Mouse (Mus musculus): Measurements from ENCODE around the gene Pbx3. TPM values are rescaled to one million over a fixed set of nuclear protein-coding genes. Genes with fewer than 3 reads are reported as not detected.

The Pbx3 gene
- polyA plus RNA-seq, 1 experiment: 3.7 TPM

- TF ChIP-seq TAL1 (IDR thresholded peaks at IDR 0.05; ENCODE audit: low read length): no peak
- no peak for TF ChIP-seq GATA1 (IDR thresholded peaks at IDR 0.05; ENCODE audit: low read length)
- H3K4me1 ChIP-seq (ENCODE audit: control insufficient read depth): no peaks in the 10 kb centered on the region
- H3K36me3 ChIP-seq (ENCODE audit: control insufficient read depth): peaks cover 9% of the 10 kb centered on the region
- H3K9me3 ChIP-seq (ENCODE audit: control insufficient read depth, low read length): no peaks in the 10 kb centered on the region
- no peaks in the 10 kb centered on the region for H3K27me3 ChIP-seq (ENCODE audit: control insufficient read depth)
- no peak overlapping the region for H3K4me3 ChIP-seq (replicated peaks)
Observed at GRCm38 (mm10) chr2:34352006-34352405, 20.9 kb downstream of the Pbx3 start.

DNA sequence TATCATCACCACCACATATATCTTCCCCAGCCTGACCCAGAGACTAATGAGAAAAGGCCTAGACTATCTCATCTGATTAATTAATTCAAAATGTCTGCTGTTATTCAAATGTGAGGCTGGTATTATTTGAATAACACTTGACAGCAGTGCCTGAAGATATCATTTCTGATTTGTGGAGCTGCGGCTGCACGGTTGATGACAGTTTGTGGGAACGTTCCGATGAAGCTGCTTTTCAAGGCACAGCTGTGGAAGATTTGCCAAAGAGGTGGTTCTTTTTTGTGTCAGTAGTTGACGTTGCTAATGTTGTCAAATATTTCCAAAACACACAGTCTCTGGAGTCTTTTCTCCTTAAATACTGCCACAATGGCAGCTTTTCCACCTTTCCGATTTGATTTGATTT lies 25.8 kb downstream of the Pbx3 start:
- TF ChIP-seq GATA1 (IDR thresholded peaks at IDR 0.05; ENCODE audit: low read length) (no peak), TAL1 (IDR thresholded peaks at IDR 0.05; ENCODE audit: low read length) (no peak)

DNA sequence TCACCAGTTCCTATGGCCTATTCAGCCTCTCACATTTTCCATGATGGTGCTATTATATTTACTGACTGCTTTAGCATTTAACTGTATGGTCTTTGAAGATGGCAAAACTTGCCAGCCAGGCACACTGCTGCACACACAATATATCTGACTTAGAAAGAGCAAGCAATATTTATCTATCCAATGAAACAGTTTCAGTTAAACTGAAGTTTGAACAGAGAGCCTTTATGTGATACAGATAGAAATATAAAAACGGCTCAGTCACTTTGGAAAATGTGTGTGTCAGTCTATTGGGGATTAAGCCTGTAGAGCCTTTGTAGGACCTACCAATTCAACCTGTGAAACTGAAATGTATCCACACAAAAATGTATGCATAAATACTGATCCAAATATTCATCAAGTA lies 74.3 kb downstream of the Pbx3 start:
- no peaks in the 10 kb centered on the region for H3K4me1 ChIP-seq (ENCODE audit: control insufficient read depth)
- TF ChIP-seq GATA1 (IDR thresholded peaks at IDR 0.05; ENCODE audit: low read length) (no peak), TAL1 (IDR thresholded peaks at IDR 0.05; ENCODE audit: low read length) (no peak)
- H3K4me3 ChIP-seq (replicated peaks): no peak overlapping the region
- H3K36me3 ChIP-seq (ENCODE audit: control insufficient read depth): no peaks in the 10 kb centered on the region
- no peaks in the 10 kb centered on the region for H3K9me3 ChIP-seq (ENCODE audit: control insufficient read depth, low read length)
- no peaks in the 10 kb centered on the region for H3K27me3 ChIP-seq (ENCODE audit: control insufficient read depth)

More for the DNA sequence above, 25.8 kb downstream of the Pbx3 start:
- Histone ChIP-seq H3K9me3 (ENCODE audit: control insufficient read depth, low read length) (no peaks in the 10 kb centered on the region), H3K4me3 (replicated peaks) (no peak overlapping the region), H3K4me1 (ENCODE audit: control insufficient read depth) (peaks cover 3% of the 10 kb centered on the region; the same call in 1 of the 2 replicates), H3K27me3 (ENCODE audit: control insufficient read depth) (no peaks in the 10 kb centered on the region), H3K36me3 (ENCODE audit: control insufficient read depth) (peaks cover 11% of the 10 kb centered on the region)

GRCm38 (mm10) chr2:34298202-34298601 lies 74.7 kb downstream of the Pbx3 start:
- H3K9me3 ChIP-seq (ENCODE audit: control insufficient read depth, low read length): no peaks in the 10 kb centered on the region
- no peaks in the 10 kb centered on the region for H3K27me3 ChIP-seq (ENCODE audit: control insufficient read depth)
- H3K4me3 ChIP-seq (replicated peaks): no peak overlapping the region
- H3K4me1 ChIP-seq (ENCODE audit: control insufficient read depth): no peaks in the 10 kb centered on the region
- TF ChIP-seq TAL1 (IDR thresholded peaks at IDR 0.05; ENCODE audit: low read length): no peak
- no peak for TF ChIP-seq GATA1 (IDR thresholded peaks at IDR 0.05; ENCODE audit: low read length)
- H3K36me3 ChIP-seq (ENCODE audit: control insufficient read depth): no peaks in the 10 kb centered on the region

DNA sequence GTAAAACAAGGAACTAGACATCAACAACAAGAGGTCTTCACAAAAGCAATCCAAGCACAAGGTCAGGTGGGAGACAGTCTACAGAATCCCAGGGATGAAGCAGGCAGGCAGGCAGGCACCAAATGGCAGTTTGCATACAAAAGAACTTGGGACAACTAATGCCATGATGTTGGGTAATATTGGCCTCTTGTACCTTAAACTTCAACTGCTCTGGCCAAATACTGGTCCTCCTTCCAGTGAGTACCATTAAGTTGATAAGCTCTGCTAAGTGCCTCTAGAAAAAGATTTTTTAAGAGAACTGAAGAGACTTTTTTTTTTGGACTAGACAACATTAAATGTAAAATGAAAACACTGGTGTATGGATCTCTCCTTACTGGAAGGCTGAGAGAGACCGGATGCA lies 83.2 kb downstream of the Pbx3 start:
- no peaks in the 10 kb centered on the region for H3K36me3 ChIP-seq (ENCODE audit: control insufficient read depth)
- no peak overlapping the region for H3K4me3 ChIP-seq (replicated peaks)
- H3K4me1 ChIP-seq (ENCODE audit: control insufficient read depth): peaks cover 2% of the 10 kb centered on the region; the same call in 1 of the 2 replicates
- no peak for TF ChIP-seq TAL1 (IDR thresholded peaks at IDR 0.05; ENCODE audit: low read length)
- TF ChIP-seq GATA1 (IDR thresholded peaks at IDR 0.05; ENCODE audit: low read length): no peak
- H3K27me3 ChIP-seq (ENCODE audit: control insufficient read depth): no peaks in the 10 kb centered on the region
- no peaks in the 10 kb centered on the region for H3K9me3 ChIP-seq (ENCODE audit: control insufficient read depth, low read length)

DNA sequence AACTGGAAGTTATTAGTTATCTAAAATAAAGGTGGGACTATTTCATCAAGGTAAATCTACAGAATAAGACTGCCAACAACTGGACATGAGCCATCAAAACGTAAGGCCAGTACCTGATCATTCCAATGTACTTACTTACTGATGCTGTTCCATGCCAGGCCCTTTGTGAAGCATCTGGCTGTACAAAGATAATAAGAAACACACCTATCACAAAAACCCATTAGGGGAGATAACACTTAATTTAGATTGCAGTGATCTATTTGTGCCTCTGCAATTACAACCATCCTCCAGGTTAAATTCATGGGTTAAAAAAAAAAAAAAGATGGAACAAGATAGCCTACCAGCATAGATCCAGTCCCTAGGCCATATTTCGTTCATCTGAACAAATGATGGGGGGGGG lies 88.7 kb downstream of the Pbx3 start:
- Histone ChIP-seq H3K9me3 (ENCODE audit: control insufficient read depth, low read length) (no peaks in the 10 kb centered on the region), H3K27me3 (ENCODE audit: control insufficient read depth) (no peaks in the 10 kb centered on the region), H3K4me3 (replicated peaks) (no peak overlapping the region), H3K4me1 (ENCODE audit: control insufficient read depth) (peaks cover 7% of the 10 kb centered on the region), H3K36me3 (ENCODE audit: control insufficient read depth) (no peaks in the 10 kb centered on the region)
- no peak for TF ChIP-seq TAL1 (IDR thresholded peaks at IDR 0.05; ENCODE audit: low read length)
- TF ChIP-seq GATA1 (IDR thresholded peaks at IDR 0.05; ENCODE audit: low read length): no peak

DNA sequence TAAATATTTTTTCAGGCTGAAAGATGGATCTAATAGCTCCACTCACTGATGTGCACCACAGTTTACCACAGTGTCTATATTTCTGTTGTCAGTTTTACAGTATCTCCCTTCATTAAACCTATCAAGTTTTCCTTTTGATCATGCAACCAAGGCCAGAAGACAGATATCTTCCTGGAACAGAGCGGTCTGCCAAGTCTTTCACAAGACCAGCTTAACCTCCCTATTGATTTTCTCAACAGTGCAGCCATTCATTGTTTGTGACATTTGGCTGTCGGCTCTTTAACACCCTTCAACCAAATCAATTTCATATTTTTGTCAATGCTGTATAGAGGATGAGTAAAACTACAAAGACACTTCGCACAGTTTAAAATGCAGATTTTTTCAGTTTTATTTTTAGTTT lies 91.9 kb downstream of the Pbx3 start:
- TF ChIP-seq TAL1 (IDR thresholded peaks at IDR 0.05; ENCODE audit: low read length) (no peak), GATA1 (IDR thresholded peaks at IDR 0.05; ENCODE audit: low read length) (no peak)
- H3K27me3 ChIP-seq (ENCODE audit: control insufficient read depth): no peaks in the 10 kb centered on the region
- no peaks in the 10 kb centered on the region for H3K9me3 ChIP-seq (ENCODE audit: control insufficient read depth, low read length)
- no peaks in the 10 kb centered on the region for H3K36me3 ChIP-seq (ENCODE audit: control insufficient read depth)
- H3K4me3 ChIP-seq (replicated peaks): no peak overlapping the region
- peaks cover 7% of the 10 kb centered on the region for H3K4me1 ChIP-seq (ENCODE audit: control insufficient read depth)

DNA sequence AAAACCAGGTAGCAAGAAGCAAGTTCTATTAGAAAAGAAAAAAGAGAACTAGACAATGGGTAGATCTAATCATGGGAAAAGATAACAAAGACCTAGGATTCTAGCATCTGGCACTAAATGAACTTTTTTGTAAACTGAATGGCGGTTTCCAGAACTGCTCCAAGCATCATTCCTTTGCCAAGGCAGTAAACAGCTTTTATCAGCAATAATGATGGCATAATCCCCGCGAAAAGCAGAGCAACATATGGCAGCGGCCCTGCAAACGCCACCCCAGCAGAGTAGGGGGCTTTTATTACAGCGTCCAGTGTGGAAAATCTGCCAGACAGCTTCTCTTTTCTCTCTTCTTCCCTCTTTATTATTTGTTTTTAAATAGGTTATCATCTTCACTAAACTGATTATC lies 93.2 kb downstream of the Pbx3 start:
- Histone ChIP-seq H3K4me3 (replicated peaks) (no peak overlapping the region), H3K36me3 (ENCODE audit: control insufficient read depth) (no peaks in the 10 kb centered on the region), H3K9me3 (ENCODE audit: control insufficient read depth, low read length) (no peaks in the 10 kb centered on the region), H3K27me3 (ENCODE audit: control insufficient read depth) (no peaks in the 10 kb centered on the region), H3K4me1 (ENCODE audit: control insufficient read depth) (peaks cover 4% of the 10 kb centered on the region)
- TF ChIP-seq TAL1 (IDR thresholded peaks at IDR 0.05; ENCODE audit: low read length) (no peak), GATA1 (IDR thresholded peaks at IDR 0.05; ENCODE audit: low read length) (no peak)

- Histone ChIP-seq H3K4me3 (replicated peaks) (no peak overlapping the region), H3K9me3 (ENCODE audit: control insufficient read depth, low read length) (no peaks in the 10 kb centered on the region), H3K4me1 (ENCODE audit: control insufficient read depth) (no peaks in the 10 kb centered on the region), H3K36me3 (ENCODE audit: control insufficient read depth) (no peaks in the 10 kb centered on the region), H3K27me3 (ENCODE audit: control insufficient read depth) (no peaks in the 10 kb centered on the region)
- TF ChIP-seq GATA1 (IDR thresholded peaks at IDR 0.05; ENCODE audit: low read length): no peak
- TF ChIP-seq TAL1 (IDR thresholded peaks at IDR 0.05; ENCODE audit: low read length): no peak
Observed at GRCm38 (mm10) chr2:34275630-34276193, 97.2 kb downstream of the Pbx3 start.

- H3K4me1 ChIP-seq (ENCODE audit: control insufficient read depth): no peaks in the 10 kb centered on the region
- no peaks in the 10 kb centered on the region for H3K27me3 ChIP-seq (ENCODE audit: control insufficient read depth)
- H3K4me3 ChIP-seq (replicated peaks): no peak overlapping the region
- H3K9me3 ChIP-seq (ENCODE audit: control insufficient read depth, low read length): no peaks in the 10 kb centered on the region
- no peak for TF ChIP-seq TAL1 (IDR thresholded peaks at IDR 0.05; ENCODE audit: low read length)
- no peak for TF ChIP-seq GATA1 (IDR thresholded peaks at IDR 0.05; ENCODE audit: low read length)
- no peaks in the 10 kb centered on the region for H3K36me3 ChIP-seq (ENCODE audit: control insufficient read depth)
Observed at GRCm38 (mm10) chr2:34262046-34262445, 110.9 kb downstream of the Pbx3 start.
